21 mouse cellular contexts compared by ENCODE assay signal in genomic region chr8:91077077-91077867, GRCm38 (mm10). TPM values are rescaled to one million over a fixed set of nuclear protein-coding genes. Genes with fewer than 3 reads are reported as not detected.
DNase-seq lines count a peak whose midpoint lies in the region; ATAC-seq and TF ChIP-seq lines count a peak whose summit lies in the region.
"Had no signal": no experiment of that assay in that cellular context is flagged by ENCODE, and none has a peak within 500 bp of the region (broad histone marks: within the 10 kb centered on the region; RNA-seq: fewer than 3 reads in every experiment).

No protein-coding gene starts in this region.

- no peak for TF ChIP-seq POLR2A in MEL (IDR thresholded peaks at IDR 0.05; ENCODE audit: control insufficient read depth in 1 of 2, insufficient read depth in 1 of 2, low read depth in 1 of 2, low read length in 2 of 2, poor library complexity in 1 of 2)

- DNase-seq in heart, postnatal 10 days = no peak
- DNase-seq in MEL (ENCODE audit: low read depth, low spot score) = peak; percentile 67
- peak; percentile 83 for DNase-seq in thymus, postnatal 0 days (ENCODE audit: low spot score)
- DNase-seq in right cerebral cortex, postnatal 36 days (ENCODE audit: low spot score in 2 of 2) = no peak
- no peak for DNase-seq in hindbrain, postnatal 0 days (ENCODE audit: low spot score)
- DNase-seq in urinary bladder, postnatal 4 days (ENCODE audit: low spot score in 2 of 2) = no peak
- DNase-seq: cerebellum, postnatal 25 days; gastrocnemius, postnatal 10 days; heart, postnatal 4 days; layer of hippocampus, adult 9-11 months; lung, postnatal 14 days; right cerebral cortex, postnatal 25 days had no signal

- peaks cover 20% of the 10 kb centered on the region for H3K36me3 ChIP-seq in heart, embryonic 16.5 days (ENCODE audit: control insufficient read depth, insufficient read depth)
- H3K36me3 ChIP-seq in MEL (ENCODE audit: control insufficient read depth in 1 of 2, insufficient read depth in 2 of 2, low read length in 2 of 2) = peaks cover 0 to 10% of the 10 kb centered on the region in 2 experiments; a peak in 2 of 4 replicates
- peaks cover 30% of the 10 kb centered on the region for H3K36me3 ChIP-seq in liver, embryonic 15.5 days (replicated peaks)
- H3K36me3 ChIP-seq in hindbrain, postnatal 0 days (ENCODE audit: insufficient read depth, low read length) = peaks cover 15% of the 10 kb centered on the region; the same call in 1 of the 2 replicates

- WGBS in heart, embryonic 16.5 days = 85% methylated on average over 12 of the region's 12 CpGs
- WGBS in liver, embryonic 15.5 days (ENCODE audit: insufficient replicate concordance) = 50% methylated on average over 12 of the region's 12 CpGs
- 92% methylated on average over 12 of the region's 12 CpGs for WGBS in hindbrain, postnatal 0 days

- H3K4me1 ChIP-seq in heart, embryonic 16.5 days (ENCODE audit: control insufficient read depth, insufficient read depth, low read length) = peaks cover 5% of the 10 kb centered on the region
- H3K4me1 ChIP-seq in MEL (ENCODE audit: control insufficient read depth in 1 of 2, insufficient read depth in 2 of 2, low read length in 2 of 2) = peaks cover 10 to 11% of the 10 kb centered on the region in 2 experiments
- H3K4me1 ChIP-seq in liver, embryonic 15.5 days (replicated peaks) = peaks cover 8% of the 10 kb centered on the region; the same call in 1 of the 2 replicates
- no peaks in the 10 kb centered on the region for H3K4me1 ChIP-seq in hindbrain, postnatal 0 days (ENCODE audit: insufficient read depth, low read length)
- H3K4me1 ChIP-seq: embryonic facial prominence, embryonic 10.5 days; intestine, embryonic 15.5 days; limb, embryonic 15.5 days; neural tube, embryonic 13.5 days had no signal

- intact Hi-C loops in heart, postnatal 10 days (cut with DNase I) = no loop called here

- TF ChIP-seq EP300 in MEL (IDR thresholded peaks at IDR 0.05; ENCODE audit: low read depth in 1 of 2, low read length in 2 of 2) = peak; percentile 85 to 93

- no peak for TF ChIP-seq CTCF in MEL (IDR thresholded peaks at IDR 0.05 in 2 of 3, conservative IDR thresholded peaks at IDR 0.05 in 1 of 3; ENCODE audit: control insufficient read depth in 1 of 3, insufficient read depth in 1 of 3, low read depth in 2 of 3, low read length in 3 of 3, poor library complexity in 1 of 3, severe bottlenecking in 1 of 3)
- TF ChIP-seq CTCF in hindbrain, postnatal 0 days (IDR thresholded peaks at IDR 0.05; ENCODE audit: low read depth) = no peak

- peak overlapping the region; percentile 34; the same call in 1 of the 2 replicates for H3K27ac ChIP-seq in heart, embryonic 16.5 days (ENCODE audit: low read length)
- no peak overlapping the region for H3K27ac ChIP-seq in MEL (ENCODE audit: control insufficient read depth, low read depth, low read length)
- no peak overlapping the region for H3K27ac ChIP-seq in liver, embryonic 15.5 days (replicated peaks)
- no peak overlapping the region for H3K27ac ChIP-seq in hindbrain, postnatal 0 days
- H3K27ac ChIP-seq: embryonic facial prominence, embryonic 10.5 days; intestine, embryonic 15.5 days; kidney, postnatal 0 days; limb, embryonic 15.5 days; neural tube, embryonic 13.5 days had no signal

- H3K9ac ChIP-seq in heart, embryonic 16.5 days (ENCODE audit: low read length) = no peak overlapping the region
- no peak overlapping the region for H3K9ac ChIP-seq in MEL (ENCODE audit: control insufficient read depth, low read depth, low read length, poor library complexity, severe bottlenecking)
- no peak overlapping the region for H3K9ac ChIP-seq in liver, embryonic 15.5 days
- no peak overlapping the region for H3K9ac ChIP-seq in hindbrain, postnatal 0 days (replicated peaks; ENCODE audit: low read length)
- H3K9ac ChIP-seq: intestine, embryonic 15.5 days; limb, embryonic 15.5 days; neural tube, embryonic 13.5 days had no signal

- H3K9me3 ChIP-seq in heart, embryonic 16.5 days (replicated peaks; ENCODE audit: control insufficient read depth, low read length) = no peaks in the 10 kb centered on the region
- no peaks in the 10 kb centered on the region for H3K9me3 ChIP-seq in MEL (replicated peaks; ENCODE audit: insufficient read depth, low read length)
- no peaks in the 10 kb centered on the region for H3K9me3 ChIP-seq in liver, embryonic 15.5 days (replicated peaks)
- no peaks in the 10 kb centered on the region for H3K9me3 ChIP-seq in hindbrain, postnatal 0 days (ENCODE audit: low read length)
- H3K9me3 ChIP-seq: embryonic facial prominence, embryonic 10.5 days; intestine, embryonic 15.5 days; limb, embryonic 15.5 days; neural tube, embryonic 13.5 days had no signal

- TF ChIP-seq RAD21 in MEL (IDR thresholded peaks at IDR 0.05; ENCODE audit: low read depth, low read length) = no peak

- H3K4me2 ChIP-seq in heart, embryonic 16.5 days (ENCODE audit: low read depth, low read length) = no peak overlapping the region
- H3K4me2 ChIP-seq in liver, embryonic 15.5 days = no peak overlapping the region
- no peak overlapping the region for H3K4me2 ChIP-seq in hindbrain, postnatal 0 days (ENCODE audit: low read depth, low read length)
- H3K4me2 ChIP-seq: intestine, embryonic 15.5 days; limb, embryonic 15.5 days; neural tube, embryonic 13.5 days had no signal

- H3K79me2 ChIP-seq in MEL (ENCODE audit: control insufficient read depth, insufficient read depth, low read length, poor library complexity) = no peaks in the 10 kb centered on the region

- H3K27me3 ChIP-seq in heart, embryonic 16.5 days (ENCODE audit: control insufficient read depth, insufficient read depth, low read length) = no peaks in the 10 kb centered on the region
- H3K27me3 ChIP-seq in MEL (ENCODE audit: control insufficient read depth in 1 of 2, insufficient read depth in 2 of 2, low read length in 2 of 2) = no peaks in the 10 kb centered on the region
- no peaks in the 10 kb centered on the region for H3K27me3 ChIP-seq in liver, embryonic 15.5 days
- H3K27me3 ChIP-seq in hindbrain, postnatal 0 days (ENCODE audit: insufficient read depth, low read length) = no peaks in the 10 kb centered on the region
- H3K27me3 ChIP-seq: intestine, embryonic 15.5 days; limb, embryonic 15.5 days; neural tube, embryonic 13.5 days had no signal

- H3K4me3 ChIP-seq in heart, embryonic 16.5 days (ENCODE audit: low read length) = no peak overlapping the region
- H3K4me3 ChIP-seq in MEL (ENCODE audit: control insufficient read depth in 1 of 2, insufficient read depth in 1 of 2, low read depth in 2 of 2, low read length in 2 of 2) = no peak overlapping the region
- no peak overlapping the region for H3K4me3 ChIP-seq in liver, embryonic 15.5 days (replicated peaks)
- no peak overlapping the region for H3K4me3 ChIP-seq in hindbrain, postnatal 0 days (ENCODE audit: low read length)
- H3K4me3 ChIP-seq: embryonic facial prominence, embryonic 10.5 days; erythroblast, embryonic 14.5 days; intestine, embryonic 15.5 days; limb, embryonic 15.5 days; neural tube, embryonic 13.5 days had no signal

- ATAC-seq in heart, embryonic 16.5 days (replicated peaks; ENCODE audit: extremely low read depth, insufficient read depth, low FRiP score) = peak; percentile 60; the same call in 1 of the 2 replicates
- ATAC-seq in liver, embryonic 15.5 days (ENCODE audit: insufficient read depth) = 0 out of 2 replicates have a peak, but pooled peaks have one; percentile 24
- no peak for ATAC-seq in hindbrain, postnatal 0 days
- ATAC-seq: intestine, embryonic 15.5 days; midbrain, embryonic 16.5 days had no signal

TF ChIP-seq in MEL, 35 proteins besides CTCF, POLR2A, EP300 and RAD21 (continues in another document):
- TF ChIP-seq CHD1 (IDR thresholded peaks at IDR 0.05; ENCODE audit: low read depth, low read length) = no peak
- TF ChIP-seq TBP (IDR thresholded peaks at IDR 0.05; ENCODE audit: low read depth, low read length) = no peak
- TF ChIP-seq MAX (IDR thresholded peaks at IDR 0.05; ENCODE audit: low read length) = no peak
- TF ChIP-seq USF2 (IDR thresholded peaks at IDR 0.05; ENCODE audit: borderline replicate concordance in 1 of 2, insufficient read depth in 1 of 2, low read depth in 1 of 2, low read length in 2 of 2) = no peak
- TF ChIP-seq ZKSCAN1 (IDR thresholded peaks at IDR 0.05; ENCODE audit: low read depth, low read length) = no peak
- TF ChIP-seq ELF1 (IDR thresholded peaks at IDR 0.05; ENCODE audit: low read depth, low read length) = peak; percentile 48; the same call in 1 of the 2 replicates
- TF ChIP-seq CHD2 (IDR thresholded peaks at IDR 0.05; ENCODE audit: low read length) = no peak
- no peak for TF ChIP-seq MYB (IDR thresholded peaks at IDR 0.05; ENCODE audit: low read depth, low read length)
- TF ChIP-seq MAZ (IDR thresholded peaks at IDR 0.05; ENCODE audit: low read depth, low read length) = no peak
- peak; percentile 76 for TF ChIP-seq ETS1 (IDR thresholded peaks at IDR 0.05; ENCODE audit: low read depth, low read length)
- 0 out of 2 replicates have a peak, but pooled peaks have one; percentile 13 for TF ChIP-seq MYC (IDR thresholded peaks at IDR 0.05; ENCODE audit: low read depth, low read length)
- peak; percentile 35; the same call in 1 of the 2 replicates for TF ChIP-seq KAT2A (conservative IDR thresholded peaks at IDR 0.05; ENCODE audit: low read depth, low read length)
- peak; percentile 87 for TF ChIP-seq TCF12 (IDR thresholded peaks at IDR 0.05; ENCODE audit: low read depth, low read length)
- TF ChIP-seq MAFK (IDR thresholded peaks at IDR 0.05; ENCODE audit: borderline replicate concordance, low read depth, low read length) = peak; percentile 51; the same call in 1 of the 2 replicates
- no peak for TF ChIP-seq POLR2AphosphoS2 (IDR thresholded peaks at IDR 0.05; ENCODE audit: low read length)
- TF ChIP-seq NRF1 (IDR thresholded peaks at IDR 0.05; ENCODE audit: insufficient read depth, low read depth, low read length, poor library complexity, severe bottlenecking) = no peak
- TF ChIP-seq E2F4 (IDR thresholded peaks at IDR 0.05; ENCODE audit: borderline replicate concordance, low read depth, low read length) = no peak
- TF ChIP-seq ZMIZ1 (IDR thresholded peaks at IDR 0.05; ENCODE audit: low read depth, low read length) = no peak
- no peak for TF ChIP-seq GABPA (IDR thresholded peaks at IDR 0.05; ENCODE audit: low read depth, low read length)

RNA-seq across cellular contexts. Expression of gene Rbl2, which starts 7.4 kb away (rescaled TPM):
- polyA plus RNA-seq in heart, embryonic 16.5 days (2015; fragmentation: Nextera tagmentation; extraction: Ambion mirVana) = 20.7 and 20.9 TPM in 2 replicates
- 10 to 100 TPM; 20.0 to 20.7 TPM for total RNA-seq in heart, postnatal 10 days (2021)
- 2.9 and 4.0 TPM in 2 replicates for total RNA-seq in MEL (2012; rRNA removed)
- polyA plus RNA-seq in MEL (2012; ENCODE audit: insufficient read depth in 1 of 2, insufficient read length in 2 of 2, low read depth in 1 of 2, low replicate concordance in 2 of 2, missing spikeins in 1 of 2) = 1 to 10 TPM in 1 of 2 experiments, not detected in 1; 8.4 TPM
- 5.3 and 5.4 TPM in 2 replicates for polyA plus RNA-seq in liver, embryonic 15.5 days (2015; fragmentation: Nextera tagmentation; extraction: Ambion mirVana)
- polyA plus RNA-seq in thymus, postnatal 0 days (2015; fragmentation: Nextera tagmentation; extraction: Ambion mirVana) = 26.4 and 28.6 TPM in 2 replicates
- total RNA-seq in hindbrain, postnatal 0 days (2014; rRNA removed) = 27.4 and 30.7 TPM in 2 replicates
- polyA plus RNA-seq in hindbrain, postnatal 0 days (2015; fragmentation: Nextera tagmentation; extraction: Ambion mirVana) = 15.8 and 16.2 TPM in 2 replicates

Comparison
In these comparisons a context has a peak if more than half of its experiments do, and no peak if none do; other contexts are left out.
1. DNase-seq: peak in MEL (single experiment) and thymus, postnatal 0 days (single experiment); none in heart, postnatal 10 days (0 of 2), right cerebral cortex, postnatal 36 days (0 of 2), hindbrain, postnatal 0 days (single experiment) and urinary bladder, postnatal 4 days (0 of 2).